Mouse (Mus musculus) bone marrow, adult 2 months (tissue): ENCODE measurements around the gene Tex14. TPM values are rescaled to one million over a fixed set of nuclear protein-coding genes. Genes with fewer than 3 reads are reported as not detected.
A peak's percentile ranks its signal among the peaks of the same experiment; 100 is the strongest.

Experiments used
- H3K27ac ChIP-seq: fragments of 200-500 bp; 2 replicates; pipeline ENCODE4 v1.5.1; 2012; ENCODE audit warnings: low read depth, mild to moderate bottlenecking, control low read depth, inconsistent platforms, low read length; ENCODE audit not compliant: control insufficient read depth, poor library complexity, insufficient read depth
- H3K4me1 ChIP-seq: fragments of 200-500 bp; 2 replicates; pipeline ENCODE4 v1.6.1; 2011; ENCODE audit warnings: low read length; ENCODE audit not compliant: control insufficient read depth, insufficient read depth
- H3K4me3 ChIP-seq: fragments of 200-500 bp; replicated peaks from 2 replicates; pipeline ENCODE3; 2011; ENCODE audit warnings: mild to moderate bottlenecking, low read depth, low read length, control low read depth; ENCODE audit not compliant: control insufficient read depth
- CTCF ChIP-seq: fragments of 200-500 bp; IDR thresholded peaks from 2 replicates; pipeline ENCODE4 v1.5.1; 2011; ENCODE audit warnings: low read length, control low read depth; ENCODE audit not compliant: control insufficient read depth, insufficient read depth
- POLR2A ChIP-seq: fragments of 200-500 bp; IDR thresholded peaks from 2 replicates; pipeline ENCODE4 v1.6.1; 2011; ENCODE audit warnings: low read depth, mild to moderate bottlenecking, control low read depth, low read length, borderline replicate concordance; ENCODE audit not compliant: control insufficient read depth
- WGBS: fragments of 180-500 bp; shearing (Covaris S2); methylation state at CpG from one replicate; pipeline ENCODE4 v1.1.7; 2018; 5-methylcytosine and 5-hydroxymethylcytosine counted together
- polyA plus RNA-seq: library from polyadenylated mRNA; stranded (reverse); fragments of >200 nt; gene quantifications from 2 replicates; pipeline ENCODE4 v1.2.4, GENCODE M21; 2011; ENCODE audit warnings: low replicate concordance; ENCODE audit not compliant: missing spikeins, insufficient read depth, insufficient read length

Tex14 gene
- polyA plus RNA-seq, 1 experiment = 1.5 TPM

GRCm38 (mm10) chr11:87578249-87578962 is 173.5 kb downstream of the Tex14 start:
- TF ChIP-seq CTCF (no peak), POLR2A (peak; percentile 29; the same call in 1 of the 2 replicates)
- H3K4me3 ChIP-seq = peak overlapping the region; percentile 62
- H3K27ac ChIP-seq = no peak overlapping the region
- H3K4me1 ChIP-seq = no peaks in the 10 kb centered on the region; the same call in 1 of the 2 replicates
- WGBS = under 1% methylated on average over 40 of the region's 40 CpGs

- TF ChIP-seq POLR2A = no peak
- no peak for TF ChIP-seq CTCF
- no peak overlapping the region for H3K27ac ChIP-seq
- H3K4me3 ChIP-seq = peak overlapping the region; percentile 62
- no peaks in the 10 kb centered on the region; the same call in 1 of the 2 replicates for H3K4me1 ChIP-seq
- 12% methylated on average over 10 of the region's 10 CpGs for WGBS
These were observed 174.2 kb downstream of the Tex14 start for GRCm38 (mm10) chr11:87578963-87579601.

GRCm38 (mm10) chr11:87579713-87580112 is 174.8 kb downstream of the Tex14 start:
- Histone ChIP-seq H3K4me1 (no peaks in the 10 kb centered on the region; the same call in 1 of the 2 replicates), H3K27ac (no peak overlapping the region), H3K4me3 (no peak overlapping the region)
- WGBS = 70% methylated on average over 1 of the region's 1 CpGs
- no peak for TF ChIP-seq CTCF
- no peak for TF ChIP-seq POLR2A

- no peak for TF ChIP-seq CTCF
These were observed 175.7 kb downstream of the Tex14 start for GRCm38 (mm10) chr11:87580543-87581085.

GRCm38 (mm10) chr11:87581161-87581865 is 176.4 kb downstream of the Tex14 start:
- no peaks in the 10 kb centered on the region; the same call in 1 of the 2 replicates for H3K4me1 ChIP-seq
- WGBS = 89% methylated on average over 12 of the region's 12 CpGs
- no peak overlapping the region for H3K4me3 ChIP-seq
- TF ChIP-seq CTCF = no peak
- TF ChIP-seq POLR2A = no peak
- H3K27ac ChIP-seq = no peak overlapping the region

More at GRCm38 (mm10) chr11:87580543-87581085, 175.7 kb downstream of the Tex14 start:
- H3K27ac ChIP-seq = no peak overlapping the region
- H3K4me3 ChIP-seq = no peak overlapping the region
- 78% methylated on average over 10 of the region's 10 CpGs for WGBS
- no peaks in the 10 kb centered on the region; the same call in 1 of the 2 replicates for H3K4me1 ChIP-seq

GRCm38 (mm10) chr11:87581933-87582710 is 177.3 kb downstream of the Tex14 start:
- WGBS = 80% methylated on average over 8 of the region's 8 CpGs
- TF ChIP-seq CTCF (no peak), POLR2A (no peak)

GRCm38 (mm10) chr11:87583291-87584034 is 178.6 kb downstream of the Tex14 start:
- Histone ChIP-seq H3K27ac (no peak overlapping the region), H3K4me1 (no peaks in the 10 kb centered on the region; the same call in 1 of the 2 replicates), H3K4me3 (no peak overlapping the region)
- TF ChIP-seq POLR2A = no peak
- no peak for TF ChIP-seq CTCF
- 84% methylated on average over 6 of the region's 6 CpGs for WGBS

More at GRCm38 (mm10) chr11:87581933-87582710, 177.3 kb downstream of the Tex14 start:
- no peak overlapping the region for H3K27ac ChIP-seq
- no peaks in the 10 kb centered on the region; the same call in 1 of the 2 replicates for H3K4me1 ChIP-seq
- no peak overlapping the region for H3K4me3 ChIP-seq
